In genomic region chr17:88352960-88353359, GRCm38 (mm10) we compare ENCODE assay signal across 21 mouse cellular contexts.
DNase-seq lines count a peak whose midpoint lies in the region; ATAC-seq and TF ChIP-seq lines count a peak whose summit lies in the region.
"Had no signal": no experiment of that assay in that cellular context is flagged by ENCODE, and none has a peak within 500 bp of the region (broad histone marks: within the 10 kb centered on the region; RNA-seq: fewer than 3 reads in every experiment).

No protein-coding gene starts in this region.

- H3K4me1 ChIP-seq in liver, embryonic 11.5 days (replicated peaks; ENCODE audit: control insufficient read depth, insufficient read depth, low read length) = no peaks in the 10 kb centered on the region
- no peaks in the 10 kb centered on the region for H3K4me1 ChIP-seq in liver, embryonic 12.5 days
- H3K4me1 ChIP-seq: embryonic facial prominence, embryonic 10.5 days; embryonic facial prominence, embryonic 12.5 days had no signal

- H3K27ac ChIP-seq in gastrocnemius, adult 2 months = peak overlapping the region; percentile 10; the same call in 1 of the 2 replicates
- no peak overlapping the region for H3K27ac ChIP-seq in liver, embryonic 11.5 days (ENCODE audit: low read depth, low read length)
- H3K27ac ChIP-seq in liver, embryonic 12.5 days = no peak overlapping the region
- H3K27ac ChIP-seq: embryonic facial prominence, embryonic 10.5 days; embryonic facial prominence, embryonic 12.5 days had no signal

- H3K9me3 ChIP-seq in liver, embryonic 11.5 days (ENCODE audit: control insufficient read depth, low read length) = peaks cover 2% of the 10 kb centered on the region; the same call in 1 of the 2 replicates
- no peaks in the 10 kb centered on the region for H3K9me3 ChIP-seq in liver, embryonic 12.5 days (replicated peaks)
- H3K9me3 ChIP-seq: embryonic facial prominence, embryonic 10.5 days; embryonic facial prominence, embryonic 12.5 days had no signal

- H3K4me2 ChIP-seq in liver, embryonic 11.5 days = no peak overlapping the region
- H3K4me2 ChIP-seq in liver, embryonic 12.5 days = no peak overlapping the region
- H3K4me2 ChIP-seq: embryonic facial prominence, embryonic 12.5 days had no signal

- no peaks in the 10 kb centered on the region for H3K27me3 ChIP-seq in liver, embryonic 11.5 days (replicated peaks; ENCODE audit: control insufficient read depth, insufficient read depth, low read length)
- H3K27me3 ChIP-seq in liver, embryonic 12.5 days (replicated peaks) = no peaks in the 10 kb centered on the region
- H3K27me3 ChIP-seq: CH12.LX; embryonic facial prominence, embryonic 12.5 days had no signal

- intact Hi-C loops in gastrocnemius, adult 2 months (cut with DNase I) = no loop called here
- intact Hi-C loops in gastrocnemius, postnatal 14 days (cut with DNase I; ENCODE audit: low total_unique reads) = no loop called here
- intact Hi-C loops in left cerebral cortex, postnatal 25 days (cut with DNase I) = no loop called here

- H3K4me3 ChIP-seq in gastrocnemius, adult 2 months = no peak overlapping the region
- H3K4me3 ChIP-seq in liver, embryonic 11.5 days (ENCODE audit: low read depth, low read length) = no peak overlapping the region
- no peak overlapping the region for H3K4me3 ChIP-seq in liver, embryonic 12.5 days
- H3K4me3 ChIP-seq: embryonic facial prominence, embryonic 10.5 days; embryonic facial prominence, embryonic 12.5 days had no signal

- ATAC-seq in liver, embryonic 11.5 days (replicated peaks; ENCODE audit: low FRiP score) = no peak
- no peak for ATAC-seq in liver, embryonic 12.5 days
- ATAC-seq: CD4-positive, CD25-positive, alpha-beta regulatory T cell, adult 4 months; forebrain, embryonic 14.5 days; forebrain, embryonic 16.5 days had no signal

- H3K36me3 ChIP-seq in liver, embryonic 11.5 days (ENCODE audit: control insufficient read depth, insufficient read depth, low read length) = no peaks in the 10 kb centered on the region
- no peaks in the 10 kb centered on the region for H3K36me3 ChIP-seq in liver, embryonic 12.5 days
- H3K36me3 ChIP-seq: embryonic facial prominence, embryonic 10.5 days; embryonic facial prominence, embryonic 12.5 days had no signal

- DNase-seq in gastrocnemius, adult 2 months = no peak
- DNase-seq in gastrocnemius, postnatal 14 days = no peak
- peak; percentile 21 for DNase-seq in liver, embryonic 11.5 days (ENCODE audit: low spot score)
- DNase-seq in ZHBTc4 (ENCODE audit: low read depth, low spot score) = peak; percentile 47
- DNase-seq in left cerebral cortex, postnatal 25 days (ENCODE audit: low spot score in 2 of 2) = no peak
- DNase-seq: adrenal gland, adult 2 months; adrenal gland, postnatal 10 days; adrenal gland, postnatal 25 days; B cell, adult 2 months; cerebellum, adult 11 months; cerebellum, adult 18-20 months; cerebellum, adult 8-10 months; cerebellum, adult 9-11 months; cerebellum, postnatal 25 days had no signal

- no peak for TF ChIP-seq CTCF in gastrocnemius, adult 2 months (IDR thresholded peaks at IDR 0.05)

- no peak overlapping the region for H3K9ac ChIP-seq in liver, embryonic 11.5 days (ENCODE audit: low read depth, low read length)
- H3K9ac ChIP-seq in liver, embryonic 12.5 days = no peak overlapping the region
- H3K9ac ChIP-seq: embryonic facial prominence, embryonic 12.5 days had no signal

Comparison
In these comparisons a context has a peak if more than half of its experiments do, and no peak if none do; other contexts are left out.
1. DNase-seq: peak in liver, embryonic 11.5 days (single experiment) and ZHBTc4 (single experiment); none in gastrocnemius, adult 2 months (single experiment), gastrocnemius, postnatal 14 days (single experiment) and left cerebral cortex, postnatal 25 days (0 of 2).